Mouse (Mus musculus): Measurements from ENCODE around the gene Farsb.

Farsb gene

DNA sequence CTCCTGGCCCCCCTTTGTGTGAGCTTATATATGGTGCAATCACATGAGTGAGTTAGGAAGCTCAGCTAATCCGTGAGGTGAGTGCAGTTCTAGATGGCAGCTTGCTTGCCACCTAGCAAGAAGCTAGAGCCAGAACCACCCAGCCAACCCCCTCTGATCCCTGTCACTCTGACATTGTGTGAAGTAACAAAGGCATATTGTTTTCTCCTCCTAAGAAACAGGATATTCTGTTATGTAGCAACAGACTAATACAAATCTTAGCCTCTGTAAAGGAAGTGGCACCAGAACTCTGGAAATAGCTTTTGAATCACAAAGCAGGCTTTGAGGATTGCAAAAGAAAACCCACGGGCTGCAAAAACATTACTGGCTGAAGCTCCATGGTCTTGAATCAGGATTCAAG lies 4.3 kb downstream of the Farsb start:
- DNase-seq (ENCODE audit: low spot score in 2 of 2), result no peak

- no peak for DNase-seq (ENCODE audit: low spot score in 2 of 2)
These were observed 5.3 kb downstream of the Farsb start for GRCm38 (mm10) chr1:78483430-78483829.

DNA sequence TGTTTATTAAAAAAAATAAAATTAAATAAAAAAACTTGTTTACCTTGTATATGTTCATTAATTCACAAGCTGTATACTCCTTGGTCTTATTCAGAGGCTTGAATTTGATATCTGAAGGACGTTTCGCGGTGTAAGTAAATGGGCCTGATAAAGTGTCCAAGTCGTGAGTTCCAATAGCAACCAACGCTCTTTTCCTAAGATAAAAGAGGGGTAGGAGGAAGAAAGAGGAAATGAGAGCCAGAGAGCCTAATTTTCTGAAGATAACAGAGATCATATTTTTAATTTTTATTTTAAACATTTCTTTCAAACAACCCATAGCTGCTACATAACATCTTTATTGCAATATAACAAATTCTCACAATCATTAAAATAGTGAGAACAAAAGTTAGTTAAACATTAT lies 16.3 kb downstream of the Farsb start:
- no peak for DNase-seq (ENCODE audit: low spot score in 2 of 2)

DNA sequence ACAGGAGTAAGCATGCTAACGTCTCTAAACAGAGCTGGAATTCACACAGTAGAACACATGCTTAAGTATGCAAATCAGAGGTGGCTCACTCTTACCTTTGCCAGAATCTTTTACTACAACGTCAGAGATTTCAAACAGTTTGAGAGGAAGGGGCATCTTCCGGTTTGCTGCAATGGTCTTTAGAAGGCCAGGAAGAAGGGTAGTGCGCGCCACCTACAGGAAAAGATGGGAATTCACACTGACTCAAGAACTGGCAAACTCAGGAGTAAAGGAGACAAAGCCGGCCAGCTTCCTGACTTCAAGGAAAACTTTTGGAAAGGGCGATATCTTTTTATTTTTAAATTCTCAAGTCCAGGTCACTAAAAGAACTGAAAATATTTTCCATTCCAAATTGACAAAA lies 34.0 kb downstream of the Farsb start:
- no peak for DNase-seq (ENCODE audit: low spot score in 2 of 2)

DNA sequence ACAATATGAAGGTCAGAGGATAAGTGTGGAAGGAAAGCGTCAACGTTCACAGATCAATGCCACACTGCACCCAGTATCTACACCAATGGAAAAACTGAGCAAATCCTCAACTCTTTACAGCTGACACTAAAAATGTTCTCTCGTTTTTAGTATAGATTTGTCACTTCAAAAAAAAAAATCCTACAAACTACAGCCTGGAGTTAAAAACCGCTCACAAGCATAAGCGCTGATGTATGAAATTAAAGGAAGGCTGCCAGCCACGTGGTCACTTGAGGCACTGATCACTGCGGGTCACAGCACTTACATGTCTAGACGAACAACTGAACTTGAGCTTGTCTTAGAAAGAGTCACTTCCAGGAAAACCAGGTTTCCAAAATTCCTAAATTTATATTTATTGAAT lies 34.8 kb downstream of the Farsb start:
- DNase-seq (ENCODE audit: low spot score in 2 of 2), result no peak

GRCm38 (mm10) chr1:78452544-78452943 lies 36.2 kb downstream of the Farsb start:
- DNase-seq (ENCODE audit: low spot score in 2 of 2), result no peak

DNA sequence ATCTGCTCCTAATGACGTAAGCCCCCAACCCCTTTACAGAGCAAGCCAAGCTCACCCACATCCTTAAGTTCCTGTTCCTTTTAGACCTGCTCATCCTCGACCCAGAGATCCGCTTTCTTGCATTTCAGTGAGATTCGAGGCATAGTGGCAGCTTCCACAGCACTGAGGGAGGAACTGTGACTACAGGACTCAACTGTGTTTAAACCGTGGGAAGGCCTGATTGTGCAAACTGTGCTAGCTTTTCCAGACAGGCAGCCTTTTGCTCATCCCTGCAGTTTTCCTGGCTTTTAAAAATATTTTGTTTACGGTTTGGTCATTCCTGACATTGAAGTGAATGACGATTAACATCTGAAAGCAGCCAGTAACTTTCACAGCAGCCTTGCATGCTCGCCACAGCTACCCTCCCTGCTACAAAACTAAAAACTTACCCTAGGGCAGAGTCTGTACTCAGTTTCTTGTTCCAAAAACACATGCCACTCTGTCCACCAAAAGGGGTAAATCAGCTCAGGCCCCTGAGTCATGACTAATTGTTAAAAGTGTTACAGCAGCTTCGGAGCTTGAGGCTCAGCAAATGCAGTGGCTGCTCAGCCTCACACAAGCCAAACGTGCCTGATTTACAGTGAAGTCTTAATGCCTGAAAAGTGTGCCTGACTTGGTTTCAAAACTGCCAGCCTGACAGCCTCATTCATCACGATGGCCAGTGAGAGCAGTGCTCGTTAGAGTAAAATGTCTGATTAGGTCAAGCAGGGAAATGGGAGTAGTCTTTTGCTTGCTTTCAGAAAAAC lies 37.4 kb downstream of the Farsb start:
- no peak for DNase-seq (ENCODE audit: low spot score in 2 of 2)

- DNase-seq (ENCODE audit: low spot score in 2 of 2), result no peak
These were observed 40.6 kb downstream of the Farsb start for GRCm38 (mm10) chr1:78448091-78448490.

DNA sequence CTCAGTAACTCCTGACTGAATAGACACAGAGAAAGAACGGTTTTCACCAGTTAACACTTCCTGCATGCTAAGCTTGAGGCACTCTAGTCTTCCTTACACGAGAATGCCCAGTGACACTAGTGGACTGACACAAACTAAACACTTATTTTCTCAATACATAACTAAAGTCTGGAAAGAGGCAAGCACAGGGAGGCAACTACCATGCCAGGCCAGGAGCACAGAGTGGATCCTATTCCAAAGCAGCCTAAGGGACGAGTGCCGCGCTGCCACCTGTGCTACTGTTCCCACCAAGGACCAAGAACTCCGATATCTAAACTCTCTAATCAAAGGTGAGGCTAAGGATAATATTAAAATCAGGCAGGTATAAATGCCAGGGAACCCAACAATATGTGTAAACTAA lies 42.0 kb downstream of the Farsb start:
- no peak for DNase-seq (ENCODE audit: low spot score in 2 of 2)

DNA sequence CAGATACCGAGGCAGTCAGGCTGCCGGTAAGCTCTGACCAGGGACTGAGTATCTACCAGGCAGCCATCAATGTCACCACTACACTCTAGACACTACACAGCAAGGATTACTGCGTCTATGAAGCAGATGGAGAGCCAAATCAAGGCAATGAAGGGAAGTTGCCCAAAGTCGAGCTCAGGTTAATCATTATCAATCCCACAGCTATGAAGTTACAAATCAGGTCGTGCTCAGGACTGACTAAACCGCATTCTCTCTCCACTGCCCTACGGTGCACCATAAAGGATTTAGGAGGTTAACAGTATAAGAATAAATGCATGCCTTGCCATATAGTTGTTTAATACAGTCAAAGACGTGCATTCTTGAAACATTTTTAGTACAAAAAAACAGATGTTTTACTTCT lies 42.5 kb downstream of the Farsb start:
- DNase-seq (ENCODE audit: low spot score in 2 of 2), result no peak

DNA sequence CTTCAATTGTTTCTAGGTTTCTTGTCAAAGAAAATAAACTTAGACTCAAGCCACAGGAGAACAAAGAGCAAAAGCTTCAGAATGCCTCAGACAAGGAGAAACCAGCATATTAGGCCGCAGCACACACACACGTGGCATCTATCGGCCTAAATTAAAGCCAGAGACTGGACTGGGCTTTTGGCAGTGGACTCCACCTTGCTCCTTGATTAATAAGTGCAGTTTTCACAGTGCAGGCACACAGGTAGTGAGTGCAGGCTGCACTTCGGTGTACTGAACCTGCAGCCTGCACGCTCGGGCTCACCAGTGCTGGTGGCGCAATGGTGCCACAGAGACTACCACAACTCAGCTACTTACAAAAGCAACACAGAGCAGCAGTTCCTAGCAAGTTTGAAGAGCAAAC lies 45.6 kb downstream of the Farsb start:
- no peak for DNase-seq (ENCODE audit: low spot score in 2 of 2)

GRCm38 (mm10) chr1:78440716-78441115 lies 48.0 kb downstream of the Farsb start:
- no peak for DNase-seq (ENCODE audit: low spot score in 2 of 2)

- no peak for DNase-seq (ENCODE audit: low spot score in 2 of 2)
These were observed 51.5 kb downstream of the Farsb start for GRCm38 (mm10) chr1:78437150-78437549.

- no peak for DNase-seq (ENCODE audit: low spot score in 2 of 2)
These were observed 52.3 kb downstream of the Farsb start for GRCm38 (mm10) chr1:78436445-78436844.

GRCm38 (mm10) chr1:78435967-78436366 lies 52.7 kb downstream of the Farsb start:
- no peak for DNase-seq (ENCODE audit: low spot score in 2 of 2)

DNA sequence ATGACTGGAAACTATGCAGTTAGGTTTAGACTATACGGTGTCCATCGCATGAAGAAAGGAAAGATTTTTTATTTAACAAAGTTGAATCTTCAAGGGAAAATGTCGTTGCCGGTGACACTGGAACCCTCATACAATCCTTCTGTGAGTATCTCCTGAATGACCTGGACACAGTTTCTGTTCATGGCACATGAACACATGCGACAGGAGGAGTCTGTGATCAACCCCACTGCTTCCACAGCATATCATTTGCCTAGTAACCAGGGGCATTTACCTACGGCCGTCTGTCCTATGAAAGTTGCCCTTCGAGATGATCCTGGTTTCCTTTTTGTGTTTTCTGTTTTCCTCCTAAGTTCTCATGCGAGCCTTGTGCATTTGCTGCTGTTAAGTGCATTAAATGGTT lies 55.2 kb downstream of the Farsb start:
- DNase-seq (ENCODE audit: low spot score in 2 of 2), result no peak

GRCm38 (mm10) chr1:78428851-78429250 lies 59.8 kb downstream of the Farsb start:
- no peak for DNase-seq (ENCODE audit: low spot score in 2 of 2)

DNA sequence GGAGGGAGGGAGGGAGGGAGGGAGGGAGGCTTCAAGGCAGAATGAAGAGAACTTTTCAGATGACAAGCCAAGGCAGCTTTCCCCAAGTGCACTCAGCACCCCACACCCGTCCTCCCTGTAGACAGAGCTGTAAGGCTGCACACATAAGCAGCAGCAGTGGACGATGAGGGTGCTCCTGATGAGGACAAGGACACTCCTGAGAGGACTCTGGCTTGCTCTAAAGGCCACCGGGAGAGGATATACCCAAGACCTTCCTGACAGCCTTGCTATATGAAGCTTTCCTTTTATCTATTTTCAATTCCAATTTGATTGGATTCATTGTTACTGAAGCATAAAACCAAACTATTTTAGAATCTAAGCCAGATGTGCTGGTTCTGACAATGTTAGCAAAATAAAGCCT lies 61.9 kb downstream of the Farsb start:
- DNase-seq (ENCODE audit: low spot score in 2 of 2), result no peak

DNA sequence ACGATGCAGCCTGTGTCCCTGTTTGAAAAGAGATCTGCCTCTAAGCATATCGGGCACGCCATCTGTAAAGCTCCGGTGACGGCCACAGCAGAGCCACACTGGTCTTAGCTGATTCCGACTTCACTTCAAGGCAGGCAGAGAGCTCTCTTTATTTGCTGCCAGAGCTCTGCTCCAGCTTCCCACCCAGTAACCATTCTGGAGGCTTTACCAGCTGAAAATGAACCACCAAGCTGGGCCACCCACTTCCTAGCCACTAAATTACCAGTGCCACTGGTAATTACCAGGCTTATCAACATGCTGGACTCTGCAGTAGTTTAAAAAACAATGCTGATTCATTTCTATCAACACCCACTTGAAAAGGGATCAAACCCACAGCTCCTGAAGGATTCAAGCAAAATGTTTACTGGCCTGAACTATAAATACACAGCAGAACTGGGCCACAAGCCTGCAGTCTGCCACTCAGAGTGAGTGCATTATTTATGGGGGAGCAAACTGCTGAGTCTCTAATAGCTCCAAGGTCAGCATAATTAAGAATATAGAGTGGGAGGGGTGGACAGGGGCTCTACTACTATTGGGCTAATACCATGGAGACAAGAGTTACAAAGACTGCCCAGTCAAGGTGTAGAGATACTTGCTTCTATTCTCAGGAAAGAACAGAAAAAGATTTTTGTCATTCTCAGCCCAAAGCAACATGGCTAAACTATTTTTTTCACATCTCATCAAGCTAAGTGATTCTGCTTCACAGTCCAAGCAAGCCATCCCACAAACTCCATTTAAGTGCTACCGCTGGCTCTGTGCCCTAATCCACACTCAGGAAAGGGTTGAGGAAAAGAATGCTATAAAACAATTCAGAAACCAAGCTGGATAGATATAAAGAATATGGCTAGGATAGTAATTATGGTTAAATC lies 62.6 kb downstream of the Farsb start:
- no peak for DNase-seq (ENCODE audit: low spot score in 2 of 2)

DNA sequence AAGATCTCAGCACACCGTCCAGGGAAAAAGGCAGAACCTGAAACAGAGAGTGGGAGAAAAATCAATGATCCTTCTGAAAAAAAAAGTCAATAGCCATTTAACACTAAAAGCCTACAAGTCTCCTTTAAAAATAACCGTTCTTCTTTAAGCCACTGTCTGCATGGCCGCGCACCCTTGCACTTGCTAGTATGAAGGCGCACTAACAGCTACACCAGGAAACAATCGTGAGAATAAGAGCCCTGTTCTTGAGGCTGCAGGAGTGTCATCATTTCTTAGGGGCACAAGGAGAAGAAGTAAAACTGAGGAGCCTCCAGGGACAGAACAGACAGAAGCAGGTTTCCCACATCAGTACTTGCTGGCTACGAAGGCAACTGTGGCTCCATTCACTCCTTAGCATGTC lies 63.4 kb downstream of the Farsb start:
- DNase-seq (ENCODE audit: low spot score in 2 of 2), result no peak

DNA sequence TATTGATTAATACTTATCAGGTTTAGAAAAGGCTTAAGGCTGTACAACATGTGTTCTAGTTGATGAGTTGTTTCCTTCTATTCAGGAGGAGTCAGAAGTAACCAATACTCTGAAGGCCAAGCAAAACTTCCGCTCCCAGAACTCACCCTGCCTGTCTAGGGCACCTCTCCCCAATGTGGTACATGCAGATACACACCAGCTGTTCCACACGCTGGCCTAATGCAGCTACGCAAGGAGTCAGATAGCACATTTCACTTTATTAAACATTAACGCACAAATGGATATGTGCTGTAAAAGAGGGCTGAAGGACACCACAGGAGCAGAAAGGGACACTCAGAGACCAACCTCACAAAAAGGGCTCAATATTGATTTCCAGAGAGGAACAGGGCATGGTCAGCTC lies 63.8 kb downstream of the Farsb start:
- no peak for DNase-seq (ENCODE audit: low spot score in 2 of 2)

GRCm38 (mm10) chr1:78422576-78422975 lies 66.1 kb downstream of the Farsb start:
- DNase-seq (ENCODE audit: low spot score in 2 of 2), result peak in 1 of 2 experiments; percentile 24

GRCm38 (mm10) chr1:78421749-78422148 lies 66.9 kb downstream of the Farsb start:
- no peak for DNase-seq (ENCODE audit: low spot score in 2 of 2)
